Mouse (Mus musculus) spleen, postnatal 36 days (tissue): Measurements from ENCODE around the gene Hexim1.

Source experiments
- DNase-seq, 2 experiments: peaks; one replicate each; pipeline ENCODE4 v3.0.0; 2022; ENCODE audit warnings: low spot score in 2 of 2, mixed read lengths in 1 of 2

The Hexim1 gene

GRCm38 (mm10) chr11:103096979-103097894, 18.8 kb upstream of the Hexim1 start:
- DNase-seq, result no peak

GRCm38 (mm10) chr11:103098531-103099190, 17.4 kb upstream of the Hexim1 start:
- no peak for DNase-seq

- no peak for DNase-seq
Observed at GRCm38 (mm10) chr11:103099352-103099940, 16.6 kb upstream of the Hexim1 start.

DNA sequence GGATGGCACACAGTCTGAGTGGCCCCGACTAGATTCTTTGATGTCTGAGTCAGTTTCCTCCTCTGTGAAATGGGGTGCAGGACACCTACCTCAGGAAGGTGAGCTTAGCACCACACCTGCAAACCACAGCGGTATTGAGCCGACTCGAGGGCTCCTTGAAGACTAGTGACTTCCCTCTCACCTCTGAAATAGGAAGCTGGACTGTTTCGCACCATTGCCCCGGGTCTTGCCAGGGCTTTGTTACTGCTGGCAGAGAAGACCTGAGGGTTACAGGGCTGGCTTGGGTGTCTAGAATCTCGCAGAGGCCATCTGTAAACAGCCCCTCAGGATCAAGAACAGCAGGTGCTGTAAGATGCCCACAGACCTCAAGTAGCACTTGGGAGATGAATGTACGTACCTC, 15.7 kb upstream of the Hexim1 start:
- DNase-seq, result no peak

DNA sequence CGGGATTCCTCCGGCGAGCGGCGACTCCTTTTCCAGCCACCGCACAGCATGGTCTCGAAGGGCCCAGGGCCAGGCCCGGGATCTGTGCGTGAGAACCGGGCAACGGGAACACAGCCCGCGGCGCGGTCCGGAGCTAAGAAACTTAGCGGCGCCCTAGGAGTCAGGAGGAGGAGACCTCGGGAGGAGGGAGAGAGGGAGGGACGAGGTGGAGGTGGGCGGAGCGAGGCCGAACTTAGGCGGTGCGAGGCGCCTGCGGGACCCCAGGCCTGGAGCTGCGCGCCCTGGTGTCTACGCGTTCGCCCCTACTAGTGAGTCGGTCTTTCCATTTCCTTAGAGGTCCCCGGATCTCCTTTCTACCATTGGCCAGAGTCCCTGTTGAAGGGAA, 14.6 kb upstream of the Hexim1 start, which contains the start of the genes Plcd3 and Acbd4:
Gene Plcd3, minus strand, starts transcription at position 178 of the 385 bp plus-strand sequence.
Gene Acbd4, plus strand, starts transcription at position 202 of the 385 bp plus-strand sequence.
- peak; percentile 62 to 64 for DNase-seq

DNA sequence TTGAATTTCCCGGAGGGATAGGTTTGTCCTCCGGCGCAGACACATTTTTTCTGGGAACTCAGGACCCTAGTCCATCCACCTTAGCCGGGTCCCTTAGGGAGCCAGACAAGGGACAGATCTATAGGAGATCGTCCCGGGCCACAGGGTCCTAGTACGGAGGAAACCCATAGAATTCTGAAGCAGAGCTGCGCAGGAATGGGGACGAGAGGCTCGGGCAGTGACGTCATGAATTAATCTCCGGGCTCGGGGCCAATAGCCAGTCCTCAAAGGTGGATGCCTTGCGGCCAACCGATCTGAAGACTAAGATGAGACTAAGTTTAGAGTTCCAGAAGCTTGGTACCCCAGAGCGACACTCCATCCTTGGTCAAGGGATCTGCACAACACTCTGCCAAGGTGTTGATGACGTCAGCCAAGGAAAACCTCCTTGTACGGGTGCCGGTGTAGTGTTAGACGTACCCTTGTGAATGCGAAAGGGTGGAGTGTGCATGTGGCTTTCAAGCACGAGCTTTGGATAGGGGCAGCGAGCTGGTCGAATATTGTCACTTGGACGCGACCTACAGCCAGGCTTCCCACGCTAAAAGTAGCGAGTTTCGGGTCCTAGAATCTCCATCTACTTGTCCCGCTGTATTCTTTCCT, 14.0 kb upstream of the Hexim1 start:
- DNase-seq, result no peak

GRCm38 (mm10) chr11:103102725-103103349, 13.2 kb upstream of the Hexim1 start:
- DNase-seq, result peak; percentile 94 to 97

GRCm38 (mm10) chr11:103103621-103104020, 12.4 kb upstream of the Hexim1 start:
- no peak for DNase-seq

- DNase-seq, result no peak
Observed at GRCm38 (mm10) chr11:103104469-103104868, 11.6 kb upstream of the Hexim1 start.

DNA sequence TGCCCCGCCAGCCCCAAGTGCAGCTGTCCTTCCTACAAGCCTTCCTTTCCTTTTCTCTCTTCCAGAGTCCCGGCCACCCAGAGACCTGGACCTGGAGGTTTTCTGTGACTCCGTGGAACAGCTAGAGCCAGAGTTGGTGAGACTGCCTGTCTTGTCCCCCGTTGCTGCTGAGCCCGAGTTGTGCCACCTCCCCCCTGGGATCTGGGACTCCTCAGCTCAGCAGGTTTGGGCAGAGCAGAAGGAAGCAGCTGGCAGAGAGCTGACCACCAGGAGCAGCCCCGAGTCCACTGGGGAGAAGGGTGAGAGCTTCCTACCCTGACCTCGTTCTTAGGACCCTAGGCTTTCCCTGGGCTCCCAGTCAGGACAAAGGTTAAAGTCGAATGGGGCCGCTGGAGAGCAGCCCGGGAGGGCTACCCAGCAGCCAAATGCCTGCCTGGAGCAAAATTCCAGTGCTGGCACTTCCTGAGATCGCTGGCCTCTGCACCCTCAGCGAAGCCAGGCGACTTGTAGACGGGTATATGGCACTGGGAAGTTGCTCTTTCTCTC, 10.8 kb upstream of the Hexim1 start:
- DNase-seq, result no peak

DNA sequence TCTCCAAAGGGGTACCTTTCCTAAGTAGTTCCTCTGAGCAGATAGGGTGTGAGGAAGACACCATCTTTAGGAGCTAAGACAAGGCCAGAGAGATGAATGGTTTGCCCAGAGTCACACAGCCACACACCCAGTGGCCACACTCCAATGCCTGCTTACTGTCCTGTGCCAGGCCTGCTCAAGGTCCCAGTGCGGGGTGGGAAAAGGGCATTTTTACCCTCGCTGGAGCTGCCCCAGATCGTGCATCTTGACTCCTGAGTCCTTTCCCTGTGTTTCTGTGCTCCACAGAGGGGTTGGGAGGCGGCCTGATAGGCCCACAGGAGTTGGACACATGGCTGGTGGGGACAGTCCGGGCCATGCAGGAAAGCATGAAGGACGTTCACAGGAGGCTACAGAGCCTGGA, 10.2 kb upstream of the Hexim1 start:
- no peak for DNase-seq

DNA sequence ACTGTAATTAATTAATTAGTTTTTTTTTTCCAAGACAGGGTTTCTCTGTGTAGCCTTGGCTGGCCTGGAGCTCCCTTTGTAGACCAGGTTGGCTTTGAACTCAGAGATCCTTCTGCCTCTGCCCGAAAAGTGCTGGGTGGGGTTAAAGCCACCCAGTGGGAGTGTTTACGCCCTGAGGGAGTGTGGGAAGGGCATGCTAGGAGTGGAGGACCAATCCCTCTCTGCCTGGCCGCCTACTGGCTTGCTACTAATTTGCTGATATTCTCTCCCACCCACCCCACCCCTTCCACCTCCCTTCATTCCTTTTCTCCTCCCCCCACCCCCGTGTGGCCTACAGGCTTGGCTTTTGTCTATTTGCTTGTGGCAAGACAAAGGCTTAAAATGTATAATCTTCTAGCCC, 9.6 kb upstream of the Hexim1 start:
- DNase-seq, result no peak

GRCm38 (mm10) chr11:103111301-103111700, 4.7 kb upstream of the Hexim1 start:
- no peak for DNase-seq

- DNase-seq, result no peak
Observed at GRCm38 (mm10) chr11:103111881-103112551, 4.0 kb upstream of the Hexim1 start.

GRCm38 (mm10) chr11:103112552-103112912, 3.5 kb upstream of the Hexim1 start:
- DNase-seq, result no peak

- DNase-seq, result no peak
Observed at GRCm38 (mm10) chr11:103113005-103113404, 3.0 kb upstream of the Hexim1 start.

- no peak for DNase-seq
Observed at GRCm38 (mm10) chr11:103113771-103114170, 2.3 kb upstream of the Hexim1 start.

DNA sequence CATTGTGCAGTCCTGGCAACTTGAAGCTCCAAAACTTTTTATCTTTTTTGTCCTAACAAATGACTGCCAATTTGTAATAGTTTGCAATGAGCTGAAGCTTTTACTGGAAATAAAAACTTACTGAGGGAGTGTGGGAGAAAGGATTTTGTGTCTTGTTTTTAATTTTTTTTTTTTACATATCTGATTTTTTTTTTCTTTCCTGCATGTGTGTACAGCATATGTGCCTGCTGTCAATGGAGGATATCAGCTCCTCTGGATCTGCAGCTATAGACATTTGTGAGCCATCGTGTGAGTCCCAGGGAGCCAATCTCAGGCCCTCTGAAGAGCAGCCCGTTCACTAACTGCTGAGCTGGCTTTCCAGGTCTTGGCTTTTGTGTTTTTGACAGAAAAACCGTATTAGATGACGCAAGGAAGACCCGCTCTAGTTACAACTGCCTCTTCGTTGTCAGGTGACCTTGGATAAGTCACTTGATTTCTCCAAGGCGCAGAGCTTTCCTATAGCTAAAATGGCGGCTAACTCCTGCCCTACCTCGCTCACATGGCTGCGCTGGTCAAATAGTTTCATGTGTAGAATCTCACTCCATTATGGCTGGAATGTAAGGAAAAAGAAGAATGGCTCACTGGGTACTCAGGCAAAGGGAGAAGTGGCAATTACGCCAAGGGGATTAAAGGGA, 1.6 kb upstream of the Hexim1 start:
- no peak for DNase-seq

DNA sequence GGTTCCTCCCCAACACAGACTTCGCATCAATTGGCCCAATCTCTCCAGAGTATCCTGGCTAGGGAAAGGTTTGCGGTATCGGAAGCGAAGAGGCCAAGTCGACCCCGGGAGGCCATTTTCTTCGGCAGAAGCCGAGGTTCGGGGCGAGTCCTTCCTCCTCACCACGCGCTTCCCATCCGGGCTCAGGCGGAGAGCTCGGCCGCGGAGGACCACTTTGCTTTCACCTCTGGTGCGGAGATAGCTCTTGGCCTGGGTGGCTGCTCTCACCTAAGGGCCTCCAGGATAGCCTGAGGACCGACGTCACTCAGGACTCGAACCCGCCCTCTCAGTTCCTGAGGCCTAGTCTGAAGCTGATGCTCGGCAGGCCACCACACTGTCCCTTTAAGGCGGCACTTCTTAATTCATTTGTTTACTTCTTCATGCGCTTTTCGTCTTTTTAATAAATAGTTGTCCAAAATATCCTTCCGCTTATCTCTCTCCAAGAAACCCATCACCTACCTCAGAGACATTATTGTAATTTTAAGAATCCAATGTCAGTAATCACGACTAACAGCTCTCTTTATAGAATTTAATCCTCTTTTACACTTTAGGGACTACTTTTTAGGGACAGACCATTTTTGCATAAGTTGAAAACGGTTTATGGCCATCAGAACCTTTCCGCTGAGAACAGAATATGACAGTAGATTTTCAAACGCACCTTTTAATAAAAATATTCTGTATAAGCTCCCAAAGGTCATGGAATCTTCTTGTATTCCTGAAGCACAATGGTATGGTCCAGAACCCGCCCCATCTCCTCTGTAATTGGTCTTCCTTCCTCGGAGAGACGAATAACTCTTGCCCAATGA, 646 bp upstream of the Hexim1 start:
- DNase-seq, result peak; percentile 83 to 87
